Mouse (Mus musculus): ENCODE results near the gene Il1r1.

GRCm38 (mm10) chr1:40263122-40263498, 38.2 kb downstream of the Il1r1 start:
- TF ChIP-seq POLR2A (IDR thresholded peaks at IDR 0.05; ENCODE audit: borderline replicate concordance, low read depth, low read length) = no peak
- no peak for TF ChIP-seq CTCF (IDR thresholded peaks at IDR 0.05; ENCODE audit: low read depth, low read length)

Data from bone marrow macrophage, adult 2 months (primary cell).